Mouse (Mus musculus) embryonic facial prominence, embryonic 15.5 days (tissue): ENCODE measurements at regions not wholly inside any gene's neighbourhood (a gene's known extent, or its start where the extent isn't known, plus 50 kb on each side); places are given as distances from the start of the nearest gene placed in this dataset.

Experiments used
- ATAC-seq: fragments of 200-750 bp; cut with Nextera tagmentation; 2 replicates; pipeline ENCODE4 v1.8.0; 2017; ENCODE audit warnings: low read depth, moderate TSS enrichment; ENCODE audit not compliant: insufficient number of reproducible peaks, low FRiP score, low TSS enrichment
- H3K27ac ChIP-seq: fragments of 300-500 bp; sonication (generic); replicated peaks from 2 replicates; pipeline ENCODE4 v1.5.1; 2015; ENCODE audit warnings: mild to moderate bottlenecking, inconsistent platforms
- H3K27me3 ChIP-seq: fragments of 300-500 bp; sonication (generic); 2 replicates; pipeline ENCODE4 v1.6.1; 2015; ENCODE audit warnings: inconsistent platforms
- H3K36me3 ChIP-seq: fragments of 300-500 bp; sonication (generic); 2 replicates; pipeline ENCODE4 v1.6.1; 2015; ENCODE audit warnings: mild to moderate bottlenecking, inconsistent platforms
- H3K4me1 ChIP-seq: fragments of 300-500 bp; sonication (generic); 2 replicates; pipeline ENCODE4 v1.6.1; 2015; ENCODE audit warnings: inconsistent platforms
- H3K4me2 ChIP-seq: fragments of 300-500 bp; sonication (generic); replicated peaks from 2 replicates; pipeline ENCODE4 v1.6.1; 2015; ENCODE audit warnings: mild to moderate bottlenecking, inconsistent platforms
- H3K4me3 ChIP-seq: fragments of 300-500 bp; sonication (generic); replicated peaks from 2 replicates; pipeline ENCODE4 v1.5.1; 2015; ENCODE audit warnings: mild to moderate bottlenecking, inconsistent platforms
- H3K9ac ChIP-seq: fragments of 300-500 bp; sonication (generic); 2 replicates; pipeline ENCODE4 v1.6.1; 2015; ENCODE audit warnings: inconsistent platforms
- H3K9me3 ChIP-seq: fragments of 300-500 bp; sonication (generic); replicated peaks from 2 replicates; pipeline ENCODE4 v1.6.1; 2016; ENCODE audit warnings: inconsistent platforms
- WGBS: fragments of 180-500 bp; shearing (Covaris S2); methylation state at CpG from one replicate; pipeline ENCODE4 v1.1.7; 2015; 5-methylcytosine and 5-hydroxymethylcytosine counted together

DNA sequence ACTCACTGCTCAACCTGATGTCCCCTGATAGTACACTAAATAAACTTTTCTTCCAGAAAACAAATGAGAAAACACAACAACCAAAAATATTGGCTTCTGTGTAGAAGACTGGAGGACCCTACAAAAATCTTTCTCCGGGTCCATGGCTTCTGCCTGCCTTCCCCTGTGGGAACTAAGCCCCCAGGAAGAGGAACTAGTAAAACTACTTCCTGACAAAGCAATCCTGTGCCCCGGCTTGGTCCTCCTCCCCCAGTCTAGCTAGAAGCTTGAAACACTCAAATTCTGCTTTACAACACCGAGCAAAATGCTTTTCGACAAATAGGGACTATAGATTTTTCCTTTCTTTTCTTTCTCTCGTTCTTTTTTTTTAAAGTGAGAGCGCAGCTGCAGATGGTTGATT lies 51.3 kb upstream of the Mki67 start:
- H3K4me2 ChIP-seq, result no peak overlapping the region
- no peaks in the 10 kb centered on the region for H3K27me3 ChIP-seq
- ATAC-seq, result no peak
- no peaks in the 10 kb centered on the region for H3K9me3 ChIP-seq
- no peaks in the 10 kb centered on the region for H3K36me3 ChIP-seq
- H3K27ac ChIP-seq, result no peak overlapping the region
- H3K9ac ChIP-seq, result no peak overlapping the region
- H3K4me1 ChIP-seq, result peaks cover 4% of the 10 kb centered on the region; the same call in 1 of the 2 replicates
- 61% methylated on average over 6 of the region's 6 CpGs for WGBS
- H3K4me3 ChIP-seq, result no peak overlapping the region

DNA sequence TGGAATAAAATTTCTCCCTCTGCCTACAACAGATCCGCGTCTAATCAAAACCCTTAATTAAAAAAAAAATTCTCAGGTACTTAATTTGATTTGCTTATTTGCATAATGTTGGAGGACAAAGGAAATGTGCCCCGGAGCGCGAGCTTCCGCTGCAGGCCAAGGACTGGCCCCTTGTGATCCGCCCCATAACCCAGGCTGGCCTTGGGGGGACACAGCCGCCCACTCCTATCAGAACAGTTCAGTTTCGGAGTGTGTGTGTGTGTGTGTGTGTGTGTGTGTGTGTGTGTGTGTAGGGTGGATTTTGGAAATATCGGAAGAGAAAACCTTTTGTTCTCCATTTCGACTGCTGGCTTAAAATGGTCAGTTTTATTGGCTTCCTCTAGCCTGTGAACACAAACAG lies 51.9 kb upstream of the Mki67 start:
- H3K4me3 ChIP-seq, result no peak overlapping the region
- H3K4me1 ChIP-seq, result peaks cover 4% of the 10 kb centered on the region; the same call in 1 of the 2 replicates
- H3K27me3 ChIP-seq, result no peaks in the 10 kb centered on the region
- H3K36me3 ChIP-seq, result no peaks in the 10 kb centered on the region
- no peaks in the 10 kb centered on the region for H3K9me3 ChIP-seq
- H3K4me2 ChIP-seq, result no peak overlapping the region
- ATAC-seq, result no peak
- no peak overlapping the region for H3K9ac ChIP-seq
- WGBS, result 84% methylated on average over 11 of the region's 11 CpGs
- H3K27ac ChIP-seq, result no peak overlapping the region

DNA sequence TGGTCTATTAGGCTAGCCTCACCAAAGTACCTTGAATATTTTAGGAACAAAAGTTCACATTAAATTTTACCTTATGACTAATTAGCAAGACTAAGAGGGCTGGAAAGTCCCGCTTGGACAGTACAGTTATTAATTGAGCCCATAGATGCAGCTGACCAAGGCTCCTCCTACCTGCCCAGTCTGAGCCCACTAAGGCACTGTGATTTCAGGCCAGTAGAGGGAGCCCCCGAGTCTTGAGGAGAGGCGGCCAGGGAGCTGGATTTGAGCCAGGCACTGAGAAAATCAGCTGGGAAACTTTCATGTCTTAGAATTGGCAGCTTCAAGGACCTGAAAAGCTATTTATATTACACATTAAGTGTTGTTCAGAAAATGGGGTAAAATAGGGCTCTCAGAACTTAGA lies 52.4 kb upstream of the Mki67 start:
- no peak for ATAC-seq
- 8% methylated on average over 3 of the region's 3 CpGs for WGBS
- Histone ChIP-seq H3K36me3 (no peaks in the 10 kb centered on the region), H3K9me3 (no peaks in the 10 kb centered on the region), H3K4me1 (peaks cover 4% of the 10 kb centered on the region; the same call in 1 of the 2 replicates), H3K4me2 (no peak overlapping the region), H3K4me3 (no peak overlapping the region), H3K27me3 (no peaks in the 10 kb centered on the region), H3K27ac (no peak overlapping the region), H3K9ac (no peak overlapping the region)

DNA sequence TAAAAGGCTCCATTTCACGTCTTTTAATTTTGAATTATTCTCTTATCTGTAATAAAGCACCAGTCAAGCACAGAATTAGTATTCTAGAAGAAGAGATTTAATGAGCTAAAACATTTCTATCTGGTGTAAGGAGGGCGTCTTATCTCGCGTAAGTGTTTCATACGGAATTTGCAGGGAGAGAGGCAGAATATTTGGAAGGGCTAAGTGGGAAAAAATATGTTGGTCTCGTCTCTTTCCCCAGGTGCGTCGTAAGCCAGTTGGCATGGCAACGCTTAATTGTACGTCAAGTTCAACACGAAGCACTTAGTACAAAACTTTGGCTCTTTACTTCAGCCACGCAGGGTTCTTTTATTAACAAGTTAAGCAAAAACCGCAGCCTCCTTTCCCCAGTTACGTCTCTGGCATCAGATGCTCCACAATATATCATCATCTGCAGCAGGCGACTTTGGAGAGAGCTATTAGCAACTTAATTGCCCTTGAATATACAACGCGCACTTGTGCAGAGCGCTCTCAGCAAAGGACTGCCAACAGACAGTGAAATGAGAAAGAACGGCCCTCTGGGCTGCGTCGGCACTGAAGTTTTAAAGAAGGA lies 53.0 kb upstream of the Mki67 start:
- Histone ChIP-seq H3K4me2 (no peak overlapping the region), H3K9ac (no peak overlapping the region), H3K27me3 (no peaks in the 10 kb centered on the region), H3K4me3 (no peak overlapping the region), H3K27ac (no peak overlapping the region), H3K4me1 (peaks cover 4% of the 10 kb centered on the region; the same call in 1 of the 2 replicates), H3K36me3 (no peaks in the 10 kb centered on the region), H3K9me3 (no peaks in the 10 kb centered on the region)
- no peak for ATAC-seq
- WGBS, result 66% methylated on average over 21 of the region's 21 CpGs

DNA sequence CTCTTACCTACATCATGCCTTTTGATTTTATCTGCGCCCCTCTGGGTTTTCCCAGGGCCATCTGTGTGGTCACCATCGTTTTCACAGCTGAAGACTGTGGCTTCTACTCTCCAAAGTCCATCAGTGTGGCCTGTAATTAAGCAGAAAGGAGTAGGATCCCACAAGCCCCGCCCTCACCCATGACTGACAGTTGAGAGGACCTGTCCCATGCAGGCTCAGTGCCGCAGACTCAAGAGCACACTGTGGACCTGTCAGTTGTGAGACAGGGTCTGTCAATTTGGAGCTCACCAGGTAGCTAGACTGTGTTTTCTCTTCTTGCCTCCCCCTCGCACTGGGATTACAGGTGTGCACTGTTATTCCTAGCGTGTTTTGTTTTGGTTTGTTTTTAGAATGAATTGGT lies 53.9 kb upstream of the Mki67 start:
- WGBS, result 66% methylated on average over 6 of the region's 6 CpGs
- Histone ChIP-seq H3K9me3 (no peaks in the 10 kb centered on the region), H3K4me3 (no peak overlapping the region), H3K36me3 (no peaks in the 10 kb centered on the region), H3K4me1 (peaks cover 4% of the 10 kb centered on the region; the same call in 1 of the 2 replicates), H3K4me2 (no peak overlapping the region), H3K27me3 (no peaks in the 10 kb centered on the region), H3K27ac (no peak overlapping the region), H3K9ac (no peak overlapping the region)
- ATAC-seq, result no peak

DNA sequence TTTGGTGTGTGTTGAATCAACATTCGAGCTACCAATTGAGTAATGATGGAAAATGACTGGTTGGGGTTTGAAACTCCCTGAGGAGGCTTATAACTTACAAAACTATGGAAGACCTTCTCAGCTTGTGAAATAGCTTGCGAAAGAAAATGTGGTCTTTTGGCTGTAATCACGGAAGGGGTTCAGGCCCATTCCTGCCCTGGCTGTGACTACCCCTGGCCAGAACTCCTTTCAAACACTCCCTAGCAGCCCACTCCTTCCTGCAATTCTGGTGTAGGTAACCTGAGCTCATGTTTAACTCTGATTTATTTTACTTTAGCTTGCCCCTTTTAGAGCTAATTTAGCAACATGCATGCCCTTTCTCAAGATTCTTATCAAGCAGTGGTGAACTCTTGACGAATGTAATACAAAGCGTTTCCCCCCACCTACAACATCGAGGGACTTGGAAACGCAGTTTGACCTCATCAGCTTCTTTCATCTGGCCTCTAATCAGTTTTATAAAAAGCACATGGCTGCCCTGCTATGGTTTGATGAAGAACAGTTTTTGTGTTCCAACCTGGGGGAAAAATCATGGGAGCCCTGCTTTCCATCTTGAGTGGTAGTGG lies 59.8 kb upstream of the Mki67 start:
- Histone ChIP-seq H3K36me3 (no peaks in the 10 kb centered on the region), H3K4me2 (no peak overlapping the region), H3K9ac (no peak overlapping the region), H3K4me1 (no peaks in the 10 kb centered on the region), H3K27ac (no peak overlapping the region), H3K9me3 (no peaks in the 10 kb centered on the region), H3K27me3 (no peaks in the 10 kb centered on the region), H3K4me3 (no peak overlapping the region)
- ATAC-seq, result no peak
- 34% methylated on average over 7 of the region's 7 CpGs for WGBS

DNA sequence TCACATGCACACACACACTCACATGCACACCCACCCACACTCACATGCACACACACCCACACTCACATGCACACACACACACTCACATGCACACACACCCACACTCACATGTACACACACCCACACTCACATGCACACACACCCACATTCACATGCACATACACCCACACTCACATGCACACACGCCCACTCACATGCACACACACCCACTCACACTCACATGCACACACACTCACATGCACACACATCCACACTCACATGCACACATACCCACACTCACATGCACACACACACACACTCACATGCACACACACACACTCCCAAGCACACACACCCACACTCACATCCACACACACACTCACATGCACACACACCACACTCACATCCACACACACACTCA lies 74.0 kb upstream of the Mki67 start:
- Histone ChIP-seq H3K4me3 (no peak overlapping the region), H3K27me3 (no peaks in the 10 kb centered on the region), H3K27ac (no peak overlapping the region), H3K9ac (no peak overlapping the region), H3K4me2 (no peak overlapping the region), H3K36me3 (no peaks in the 10 kb centered on the region), H3K9me3 (no peaks in the 10 kb centered on the region), H3K4me1 (no peaks in the 10 kb centered on the region)
- WGBS, result 75% methylated on average over 1 of the region's 1 CpGs
- no peak for ATAC-seq

DNA sequence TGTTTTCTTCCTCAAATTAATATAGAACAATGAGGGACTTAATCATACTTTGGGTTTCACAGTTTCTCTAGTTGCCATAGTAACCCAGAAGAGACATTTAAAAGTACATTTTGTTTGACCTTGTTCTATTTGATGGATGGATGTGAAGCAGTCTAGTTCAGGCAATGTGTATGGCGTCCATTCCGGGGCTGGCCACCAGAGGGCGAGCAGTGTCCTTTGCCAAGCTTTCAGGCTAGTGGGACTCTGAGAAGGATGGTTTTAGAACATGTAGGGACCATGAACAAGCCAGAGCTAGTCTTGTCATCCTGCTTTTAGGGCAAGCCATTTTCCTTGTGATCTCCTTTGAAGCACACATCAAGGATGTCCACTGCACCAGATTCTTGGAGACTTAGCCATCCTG lies 74.8 kb upstream of the Mki67 start:
- Histone ChIP-seq H3K4me3 (no peak overlapping the region), H3K9me3 (no peaks in the 10 kb centered on the region), H3K4me1 (0 out of 2 replicates have a peak, but pooled peaks cover 4% of the 10 kb centered on the region), H3K9ac (no peak overlapping the region), H3K27ac (no peak overlapping the region), H3K4me2 (no peak overlapping the region), H3K27me3 (no peaks in the 10 kb centered on the region), H3K36me3 (no peaks in the 10 kb centered on the region)
- WGBS, result 3% methylated on average over 3 of the region's 3 CpGs
- ATAC-seq, result no peak

DNA sequence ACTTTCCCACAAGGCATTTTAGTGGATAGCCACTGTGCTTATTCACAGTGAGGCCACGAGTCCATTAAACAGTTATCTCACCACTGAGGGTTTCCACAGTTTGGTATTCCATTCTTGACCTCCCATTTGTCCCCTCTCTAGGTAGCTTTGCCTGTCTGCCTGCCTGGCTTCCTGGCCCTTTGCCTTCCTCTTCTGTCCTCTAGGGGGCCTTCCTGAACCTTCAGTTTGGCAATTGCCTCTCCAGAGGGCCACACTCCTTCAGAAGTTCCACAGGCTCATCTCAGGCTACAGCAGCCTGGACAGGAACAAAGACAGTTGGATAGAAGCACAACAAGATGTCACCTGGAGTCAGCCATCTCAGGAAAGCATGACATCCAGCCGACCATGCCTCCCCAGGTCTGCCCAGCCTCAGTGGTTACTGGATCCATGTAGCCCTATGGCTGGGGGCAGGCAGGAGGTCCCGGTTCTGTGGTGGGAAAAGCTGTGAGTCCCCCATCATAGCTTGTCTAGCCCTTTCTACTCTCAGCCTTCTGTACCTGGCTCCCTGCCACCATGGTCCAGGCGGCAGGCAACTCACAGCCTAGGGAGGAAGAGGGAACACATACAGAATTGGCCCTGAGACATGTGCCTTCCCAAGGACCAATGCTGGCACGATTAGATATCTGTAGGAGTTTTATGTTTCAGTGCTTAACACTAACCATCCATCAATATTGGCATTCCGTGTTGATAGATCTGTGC lies 76.0 kb upstream of the Mki67 start:
- Histone ChIP-seq H3K4me1 (0 out of 2 replicates have a peak, but pooled peaks cover 4% of the 10 kb centered on the region), H3K4me3 (no peak overlapping the region), H3K27me3 (no peaks in the 10 kb centered on the region), H3K4me2 (no peak overlapping the region), H3K9ac (no peak overlapping the region), H3K36me3 (no peaks in the 10 kb centered on the region), H3K27ac (no peak overlapping the region), H3K9me3 (no peaks in the 10 kb centered on the region)
- WGBS, result 76% methylated on average over 6 of the region's 6 CpGs
- no peak for ATAC-seq

DNA sequence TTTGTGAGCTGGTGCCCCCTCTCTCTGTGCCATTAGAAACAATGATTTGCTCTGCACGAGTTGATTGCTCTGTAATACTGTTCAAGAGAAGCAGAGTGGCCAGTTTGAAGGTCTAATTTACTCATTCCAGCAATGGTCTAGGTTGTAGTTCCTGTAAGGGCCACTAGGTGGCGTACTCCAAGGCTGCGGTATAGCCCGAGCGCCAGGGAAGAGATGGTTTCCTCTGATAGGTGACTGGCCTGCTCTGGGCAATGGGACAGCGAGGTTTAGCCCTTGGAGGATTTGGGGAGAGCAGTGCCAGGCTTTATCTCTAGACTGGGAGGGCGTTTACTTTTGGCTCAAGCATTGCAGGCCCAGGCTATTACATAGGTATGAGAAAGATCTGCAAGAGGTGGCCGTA lies 76.8 kb upstream of the Mki67 start:
- Histone ChIP-seq H3K4me2 (no peak overlapping the region), H3K4me3 (no peak overlapping the region), H3K27ac (no peak overlapping the region), H3K4me1 (0 out of 2 replicates have a peak, but pooled peaks cover 4% of the 10 kb centered on the region), H3K9me3 (no peaks in the 10 kb centered on the region), H3K36me3 (no peaks in the 10 kb centered on the region), H3K9ac (no peak overlapping the region), H3K27me3 (no peaks in the 10 kb centered on the region)
- 43% methylated on average over 8 of the region's 8 CpGs for WGBS
- no peak for ATAC-seq

DNA sequence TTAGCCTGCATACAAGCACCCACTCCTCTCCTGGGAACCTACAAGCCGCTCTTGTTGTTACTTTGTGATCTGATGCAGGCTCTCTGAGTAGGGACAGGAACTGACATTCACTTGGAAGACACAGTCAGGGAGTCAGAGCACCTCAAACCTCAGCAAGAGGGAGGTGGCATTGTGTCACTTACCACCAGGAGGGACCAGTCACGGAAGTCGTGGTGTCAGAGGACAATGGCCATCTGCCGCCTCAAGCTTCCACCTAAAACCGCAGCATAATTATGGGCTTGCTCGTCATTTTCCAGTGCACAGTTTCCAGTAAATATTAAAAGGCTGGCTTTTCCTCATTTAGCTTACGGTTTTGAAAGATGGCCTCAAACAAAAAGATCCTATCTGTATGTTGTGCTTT lies 78.1 kb upstream of the Mki67 start:
- Histone ChIP-seq H3K9me3 (no peaks in the 10 kb centered on the region), H3K27ac (no peak overlapping the region), H3K36me3 (no peaks in the 10 kb centered on the region), H3K4me1 (0 out of 2 replicates have a peak, but pooled peaks cover 4% of the 10 kb centered on the region), H3K27me3 (no peaks in the 10 kb centered on the region), H3K4me2 (no peak overlapping the region), H3K4me3 (no peak overlapping the region), H3K9ac (no peak overlapping the region)
- WGBS, result 36% methylated on average over 7 of the region's 7 CpGs
- no peak for ATAC-seq
